Mouse (Mus musculus): Measurements from ENCODE around the gene Smim27. TPM values are rescaled to one million over a fixed set of nuclear protein-coding genes. Genes with fewer than 3 reads are reported as not detected.

Gene Smim27
- total RNA-seq, 2 experiments from 2014 or later: 2.5 to 4.4 TPM

Other genes with a start within 250 kb of the Smim27 start
- gene Aco1, start 126.5 kb upstream of the Smim27 start, total RNA-seq (2015; ENCODE audit: low replicate concordance): 6.7 and 8.6 TPM in 2 replicates
- 3.9 and 6.7 TPM in 2 replicates for gene Aco1, start 126.5 kb upstream of the Smim27 start, total RNA-seq (2017; ENCODE audit: low replicate concordance)
- gene Ddx58, start 29.8 kb upstream of the Smim27 start, total RNA-seq (2015; ENCODE audit: low replicate concordance): 13.8 and 18.6 TPM in 2 replicates
- 7.4 and 10.6 TPM in 2 replicates for gene Ddx58, start 29.8 kb upstream of the Smim27 start, total RNA-seq (2017; ENCODE audit: low replicate concordance)
- 10.0 and 12.3 TPM in 2 replicates for gene Topors, start 271 bp downstream of the Smim27 start, total RNA-seq (2015; ENCODE audit: low replicate concordance)
- gene Topors, start 271 bp downstream of the Smim27 start, total RNA-seq (2017; ENCODE audit: low replicate concordance): 11.0 and 14.8 TPM in 2 replicates
- gene Ndufb6, start 9.8 kb downstream of the Smim27 start, total RNA-seq (2015; ENCODE audit: low replicate concordance): 24.5 and 32.1 TPM in 2 replicates
- gene Ndufb6, start 9.8 kb downstream of the Smim27 start, total RNA-seq (2017; ENCODE audit: low replicate concordance): 5.6 and 31.8 TPM in 2 replicates
- not detected in 2 replicates for gene Tmem215, start 202.6 kb downstream of the Smim27 start, total RNA-seq (2015; ENCODE audit: low replicate concordance)
- not detected in 2 replicates for gene Tmem215, start 202.6 kb downstream of the Smim27 start, total RNA-seq (2017; ENCODE audit: low replicate concordance)

All from erythroblast, adult 5-6 weeks (primary cell).